Mouse (Mus musculus) ES-E14 (cell line): ENCODE data around the gene Snx33.

Experiments used
- CHD2 ChIP-seq: IDR thresholded peaks from 2 replicates; pipeline ENCODE4 v1.6.1; 2014; ENCODE audit warnings: mild to moderate bottlenecking, low read depth, low read length, inconsistent platforms
- HCFC1 ChIP-seq: IDR thresholded peaks from 2 replicates; pipeline ENCODE4 v1.6.1; 2012; ENCODE audit warnings: low read length, inconsistent platforms, borderline replicate concordance; ENCODE audit not compliant: insufficient read depth
- MAFK ChIP-seq: IDR thresholded peaks from 2 replicates; pipeline ENCODE4 v1.6.1; 2014; ENCODE audit warnings: mild to moderate bottlenecking, low read depth, low read length, inconsistent platforms; ENCODE audit not compliant: insufficient read depth
- ZC3H11A ChIP-seq: IDR thresholded peaks from 2 replicates; pipeline ENCODE4 v1.6.1; 2012; ENCODE audit warnings: low read depth, mild to moderate bottlenecking, inconsistent platforms, low read length, borderline replicate concordance
- ZNF384 ChIP-seq: IDR thresholded peaks from 2 replicates; pipeline ENCODE4 v1.6.1; 2012; ENCODE audit warnings: low read depth, low read length, inconsistent platforms

GRCm38 (mm10) chr9:56953562-56953961 is 25.4 kb upstream of the Snx33 start:
- TF ChIP-seq ZNF384 (no peak), MAFK (no peak), HCFC1 (no peak), ZC3H11A (no peak), CHD2 (no peak)
